Mouse (Mus musculus) kidney, embryonic 14.5 days (tissue): Measurements from ENCODE around the gene Tmprss6. TPM values are rescaled to one million over a fixed set of nuclear protein-coding genes. Genes with fewer than 3 reads are reported as not detected.

Experiments
- ATAC-seq: fragments of 200-750 bp; cut with Nextera tagmentation; 2 replicates; pipeline ENCODE4 v1.8.0; 2017; ENCODE audit warnings: moderate number of reproducible peaks, mild to moderate bottlenecking, moderate TSS enrichment, moderate library complexity; ENCODE audit not compliant: low FRiP score, low TSS enrichment
- H3K27ac ChIP-seq: fragments of 300-500 bp; sonication (generic); 2 replicates; pipeline ENCODE4 v1.5.1; 2014; ENCODE audit warnings: low read depth, mild to moderate bottlenecking, low read length, moderate library complexity, mixed read lengths
- H3K27me3 ChIP-seq: fragments of 300-500 bp; sonication (generic); 2 replicates; pipeline ENCODE4 v1.6.1; 2014; ENCODE audit warnings: mild to moderate bottlenecking, low read length; ENCODE audit not compliant: control insufficient read depth, insufficient read depth
- H3K36me3 ChIP-seq: fragments of 300-500 bp; sonication (generic); 2 replicates; pipeline ENCODE4 v1.6.1; 2014; ENCODE audit warnings: low read length, mixed read lengths; ENCODE audit not compliant: control insufficient read depth, insufficient read depth
- H3K4me1 ChIP-seq: fragments of 300-500 bp; sonication (generic); 2 replicates; pipeline ENCODE4 v1.6.1; 2014; ENCODE audit warnings: low read length, mixed read lengths; ENCODE audit not compliant: control insufficient read depth, insufficient read depth
- H3K4me2 ChIP-seq: fragments of 300-500 bp; sonication (generic); replicated peaks from 2 replicates; pipeline ENCODE4 v1.6.1; 2014; ENCODE audit warnings: low read depth, mild to moderate bottlenecking, low read length
- H3K4me3 ChIP-seq: fragments of 300-500 bp; sonication (generic); 2 replicates; pipeline ENCODE4 v1.5.1; 2014; ENCODE audit warnings: mild to moderate bottlenecking, low read length
- H3K9ac ChIP-seq: fragments of 300-500 bp; sonication (generic); 2 replicates; pipeline ENCODE4 v1.6.1; 2014; ENCODE audit warnings: low read depth, mild to moderate bottlenecking, low read length, moderate library complexity
- H3K9me3 ChIP-seq: fragments of 300-500 bp; sonication (generic); 2 replicates; pipeline ENCODE4 v1.6.1; 2016; ENCODE audit warnings: low read length; ENCODE audit not compliant: control insufficient read depth
- WGBS: fragments of 180-500 bp; shearing (Covaris S2); extraction: QIAGEN DNeasy Blood & Tissue Kit; methylation state at CpG from one replicate; pipeline ENCODE4 v1.1.7; 2014; 5-methylcytosine and 5-hydroxymethylcytosine counted together
- polyA plus RNA-seq: library from polyadenylated mRNA; unstranded; fragments of >200 nt; fragmentation: Nextera tagmentation; extraction: Ambion mirVana; gene quantifications from 2 replicates; pipeline ENCODE4 v1.2.1, GENCODE M21; 2014

Tmprss6 gene
- 0.34 and 0.49 TPM in 2 replicates for polyA plus RNA-seq

DNA sequence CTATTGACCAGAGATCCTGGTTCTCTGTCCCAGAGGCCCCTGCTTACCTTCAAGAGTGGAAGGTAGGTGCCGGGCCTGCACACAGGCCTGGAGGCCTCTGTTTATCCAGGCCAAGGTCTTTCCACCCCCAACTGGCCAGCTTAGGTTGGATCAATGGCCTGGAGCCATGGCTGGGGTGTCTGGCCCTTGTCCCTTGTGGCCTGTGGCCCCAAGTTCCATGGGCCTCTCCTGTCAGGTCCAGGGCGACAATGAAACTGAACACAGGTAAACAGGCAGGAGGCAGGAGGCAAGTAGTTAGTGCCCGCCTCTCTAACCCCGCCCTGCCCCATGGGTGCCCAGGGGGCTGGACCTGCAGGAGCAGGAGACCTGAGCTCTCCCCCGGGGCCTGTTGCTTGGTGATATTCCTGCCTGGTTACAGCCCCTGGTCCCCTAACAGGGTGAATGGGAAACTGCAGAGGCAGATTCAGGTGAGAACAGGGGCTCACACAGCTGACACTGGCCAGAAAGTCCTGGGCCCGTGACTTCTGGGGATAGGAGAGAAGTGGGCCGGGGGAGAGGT, at the start of gene Tmprss6:
Gene Tmprss6, minus strand, starts transcription at position 256 of the 559 bp plus-strand sequence.
- no peak within 1 kb of the TSS for H3K4me3 ChIP-seq
- no peak within 1 kb of the TSS for H3K9ac ChIP-seq
- no peaks in the 10 kb centered on the region for H3K27me3 ChIP-seq
- no peaks in the 10 kb centered on the region for H3K9me3 ChIP-seq
- peaks cover 7% of the 10 kb centered on the region; the same call in 1 of the 2 replicates for H3K4me1 ChIP-seq
- WGBS, result 81% methylated on average over 7 of the region's 7 CpGs
- H3K27ac ChIP-seq, result no peak within 1 kb of the TSS
- no peak for ATAC-seq
- H3K4me2 ChIP-seq, result no peak within 1 kb of the TSS
- H3K36me3 ChIP-seq, result no peaks in the 10 kb centered on the region

DNA sequence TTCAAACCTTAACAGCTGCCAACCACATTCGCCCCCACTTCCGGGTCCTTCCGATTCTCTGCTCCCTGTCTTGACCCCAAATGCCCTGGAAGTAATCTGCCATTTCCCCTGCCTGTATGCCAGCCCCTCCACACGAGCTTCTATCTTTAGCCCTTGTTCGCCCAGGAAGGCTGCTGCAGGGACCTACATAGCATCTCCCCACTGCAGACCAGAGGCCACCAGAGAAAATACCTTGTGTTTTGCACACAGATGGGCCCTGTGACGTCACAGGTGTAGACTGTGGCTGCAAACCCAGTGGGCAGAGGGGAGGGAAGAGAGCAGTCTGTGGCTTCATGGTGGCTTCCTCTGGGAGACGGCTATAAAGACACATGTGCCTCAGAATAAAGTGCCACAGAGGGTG, 49.8 kb upstream of the Tmprss6 start:
- no peak overlapping the region for H3K4me3 ChIP-seq
- no peaks in the 10 kb centered on the region for H3K9me3 ChIP-seq
- H3K9ac ChIP-seq, result no peak overlapping the region
- no peak for ATAC-seq
- no peaks in the 10 kb centered on the region for H3K27me3 ChIP-seq
- no peak overlapping the region for H3K4me2 ChIP-seq
- H3K4me1 ChIP-seq, result peaks cover 10% of the 10 kb centered on the region
- 60% methylated on average over 7 of the region's 7 CpGs for WGBS
- no peaks in the 10 kb centered on the region for H3K36me3 ChIP-seq
- H3K27ac ChIP-seq, result no peak overlapping the region

DNA sequence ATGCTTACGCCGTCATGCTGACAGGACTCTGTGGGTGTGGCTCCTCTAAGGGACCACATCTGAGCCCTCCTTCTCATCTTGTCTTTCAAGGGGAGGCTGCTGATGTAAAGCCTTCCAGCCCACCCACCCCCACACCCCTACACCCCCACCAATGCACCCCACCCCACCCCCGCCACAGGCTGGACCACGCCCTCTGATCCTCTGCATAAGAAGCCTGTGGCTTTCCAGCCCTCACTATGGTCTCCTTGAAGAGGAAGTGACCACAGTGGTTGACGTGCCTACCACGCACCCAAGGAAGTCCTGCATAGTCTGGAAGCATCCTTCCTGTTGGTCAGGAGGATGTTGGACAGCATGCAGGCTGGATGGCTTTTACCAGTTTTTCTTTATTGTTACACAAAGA, 47.3 kb upstream of the Tmprss6 start:
- Histone ChIP-seq H3K36me3 (no peaks in the 10 kb centered on the region), H3K27me3 (no peaks in the 10 kb centered on the region), H3K27ac (no peak overlapping the region), H3K4me1 (peaks cover 18% of the 10 kb centered on the region), H3K9ac (no peak overlapping the region), H3K9me3 (no peaks in the 10 kb centered on the region), H3K4me2 (no peak overlapping the region), H3K4me3 (no peak overlapping the region)
- 78% methylated on average over 6 of the region's 6 CpGs for WGBS
- ATAC-seq, result no peak

DNA sequence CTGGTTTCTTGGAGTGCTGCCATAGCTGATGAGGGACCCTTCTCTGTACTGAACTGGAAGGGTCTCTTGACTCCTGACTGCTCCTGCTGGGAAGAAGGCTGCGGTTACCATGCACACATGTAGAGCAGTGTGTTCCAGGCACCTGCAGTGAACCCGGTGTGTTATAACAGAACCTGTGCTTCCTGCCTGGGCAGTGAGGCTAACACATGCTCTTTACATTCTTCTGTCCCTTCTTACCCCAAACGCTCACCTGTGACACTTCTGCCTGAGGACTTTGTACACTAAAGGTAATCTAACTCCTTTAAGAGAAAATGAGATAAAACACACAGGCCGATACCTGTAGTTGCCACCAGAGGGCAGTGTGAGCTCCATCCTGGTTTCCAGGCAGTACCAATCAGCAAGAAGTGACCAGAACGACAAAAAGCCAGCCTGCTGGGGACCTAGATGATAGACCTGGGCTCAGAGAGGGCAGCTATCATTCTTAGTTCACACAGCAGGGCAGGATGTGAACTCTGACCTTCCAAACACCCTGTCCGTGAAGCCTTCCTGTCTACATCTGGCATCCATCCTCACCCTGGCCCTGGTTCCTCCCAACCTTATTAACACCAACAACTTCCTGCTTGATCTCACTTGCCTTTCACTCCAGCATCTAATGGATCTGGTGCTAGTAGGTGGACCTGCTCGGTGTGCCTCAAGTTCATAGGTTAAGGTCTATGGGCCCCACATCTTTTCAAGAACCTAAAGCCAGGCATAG, 46.1 kb upstream of the Tmprss6 start:
- H3K4me1 ChIP-seq, result peaks cover 22% of the 10 kb centered on the region
- H3K4me3 ChIP-seq, result no peak overlapping the region
- ATAC-seq, result peak; percentile 55; the same call in 1 of the 2 replicates
- no peak overlapping the region for H3K27ac ChIP-seq
- no peak overlapping the region for H3K4me2 ChIP-seq
- 28% methylated on average over 7 of the region's 7 CpGs for WGBS
- no peaks in the 10 kb centered on the region for H3K9me3 ChIP-seq
- no peaks in the 10 kb centered on the region for H3K36me3 ChIP-seq
- H3K27me3 ChIP-seq, result no peaks in the 10 kb centered on the region
- no peak overlapping the region for H3K9ac ChIP-seq

DNA sequence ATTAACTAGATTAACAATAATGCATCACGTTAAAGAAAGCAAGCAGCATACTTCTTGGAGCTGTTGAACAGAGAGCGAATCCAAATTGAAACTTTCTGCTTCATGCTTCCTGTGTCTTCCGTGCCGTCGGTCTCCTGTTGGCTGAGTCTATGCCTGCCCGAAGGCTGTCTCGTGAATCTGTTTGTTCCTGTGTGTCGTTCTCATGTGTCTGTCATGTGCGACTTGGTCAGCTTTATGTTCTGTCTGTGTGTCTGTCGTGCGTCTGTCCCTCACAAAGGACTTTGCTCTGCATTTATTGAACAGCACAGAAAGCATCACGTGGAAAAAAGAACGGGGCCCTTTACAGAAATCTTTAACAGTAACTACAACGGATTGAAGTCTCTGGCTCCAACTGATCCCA, 44.6 kb upstream of the Tmprss6 start:
- Histone ChIP-seq H3K27ac (no peak overlapping the region), H3K4me1 (peaks cover 22% of the 10 kb centered on the region), H3K27me3 (no peaks in the 10 kb centered on the region), H3K4me2 (no peak overlapping the region), H3K9me3 (no peaks in the 10 kb centered on the region), H3K9ac (no peak overlapping the region), H3K4me3 (no peak overlapping the region), H3K36me3 (no peaks in the 10 kb centered on the region)
- ATAC-seq, result no peak
- 78% methylated on average over 14 of the region's 14 CpGs for WGBS

DNA sequence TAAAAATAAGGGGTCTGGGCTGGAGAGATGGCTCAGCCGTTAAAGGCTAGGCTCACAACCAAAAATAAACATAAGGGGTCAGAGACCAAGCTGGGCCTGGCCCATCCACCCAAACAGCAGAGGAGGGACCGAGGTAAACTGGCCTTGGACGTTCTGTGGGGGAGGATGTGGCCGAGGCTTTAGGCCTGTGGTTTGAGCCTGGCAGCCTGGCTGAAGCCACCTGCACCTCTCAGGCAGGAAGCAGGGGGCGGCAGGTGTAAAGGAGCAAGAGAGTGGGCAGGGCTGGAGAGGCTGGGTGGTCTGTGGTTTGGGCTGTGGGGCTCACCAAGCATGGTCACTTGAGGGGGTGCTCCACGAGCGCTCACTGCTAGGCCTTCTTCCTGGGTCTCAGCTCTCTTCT, 43.5 kb upstream of the Tmprss6 start:
- ATAC-seq, result no peak
- Histone ChIP-seq H3K9ac (peak overlapping the region; percentile 7; the same call in 1 of the 2 replicates), H3K4me2 (no peak overlapping the region), H3K27ac (no peak overlapping the region), H3K27me3 (no peaks in the 10 kb centered on the region), H3K4me3 (no peak overlapping the region), H3K4me1 (peaks cover 22% of the 10 kb centered on the region), H3K36me3 (no peaks in the 10 kb centered on the region), H3K9me3 (no peaks in the 10 kb centered on the region)
- 46% methylated on average over 7 of the region's 7 CpGs for WGBS

DNA sequence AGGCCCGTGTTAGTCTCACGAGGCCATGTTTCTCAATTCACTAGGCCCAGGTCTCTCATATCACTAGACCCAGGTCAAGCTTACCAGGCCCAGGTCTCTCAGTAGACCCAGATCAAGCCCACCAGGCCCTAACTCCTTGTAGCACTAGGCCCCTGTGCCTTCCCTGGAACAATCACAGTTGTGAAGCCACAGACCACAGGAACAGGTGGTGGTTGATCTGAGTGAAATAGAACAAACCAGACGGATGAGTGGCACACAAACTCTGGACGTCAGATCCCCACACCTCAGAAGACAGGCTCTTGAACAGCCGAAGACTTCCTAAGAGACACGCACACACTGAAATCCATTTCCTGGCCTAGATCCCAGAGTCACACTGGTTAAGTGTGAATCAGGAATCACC, 42.3 kb upstream of the Tmprss6 start:
- no peak overlapping the region for H3K27ac ChIP-seq
- 93% methylated on average over 6 of the region's 6 CpGs for WGBS

DNA sequence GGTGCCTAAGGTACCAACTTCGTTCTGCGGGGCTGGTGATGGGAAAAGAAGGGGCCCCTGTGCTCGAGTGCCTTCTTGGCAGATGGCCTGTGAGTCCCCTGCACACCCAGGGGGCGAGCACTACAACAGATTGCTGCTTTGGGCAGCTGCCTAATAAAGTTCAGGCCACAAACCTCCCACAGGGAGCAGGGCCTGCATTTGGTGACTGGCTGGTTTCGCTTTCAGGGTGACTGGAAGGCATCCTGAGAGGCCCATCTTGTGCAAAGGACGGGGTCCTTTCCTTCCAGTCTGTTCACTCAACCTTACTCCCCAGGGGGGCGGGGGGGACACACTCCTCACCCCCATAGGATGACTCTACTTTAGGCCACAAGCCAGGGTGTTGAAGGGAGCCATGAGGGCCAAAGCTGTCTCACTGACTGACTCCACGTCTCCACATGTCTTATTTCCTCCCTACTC, 41.7 kb upstream of the Tmprss6 start:
- Histone ChIP-seq H3K9me3 (peaks cover under 1% of the 10 kb centered on the region; the same call in 1 of the 2 replicates), H3K4me2 (no peak overlapping the region), H3K9ac (no peak overlapping the region), H3K27ac (no peak overlapping the region), H3K4me1 (peaks cover 14% of the 10 kb centered on the region; the same call in 1 of the 2 replicates), H3K36me3 (no peaks in the 10 kb centered on the region), H3K27me3 (no peaks in the 10 kb centered on the region), H3K4me3 (no peak overlapping the region)
- 65% methylated on average over 8 of the region's 8 CpGs for WGBS
- no peak; the same call in 1 of the 2 replicates for ATAC-seq

More for the DNA sequence above, 42.3 kb upstream of the Tmprss6 start:
- peaks cover 14% of the 10 kb centered on the region; the same call in 1 of the 2 replicates for H3K4me1 ChIP-seq
- no peaks in the 10 kb centered on the region for H3K36me3 ChIP-seq
- no peaks in the 10 kb centered on the region for H3K9me3 ChIP-seq
- no peak overlapping the region for H3K9ac ChIP-seq
- H3K27me3 ChIP-seq, result no peaks in the 10 kb centered on the region
- H3K4me2 ChIP-seq, result no peak overlapping the region
- no peak overlapping the region for H3K4me3 ChIP-seq
- no peak for ATAC-seq

DNA sequence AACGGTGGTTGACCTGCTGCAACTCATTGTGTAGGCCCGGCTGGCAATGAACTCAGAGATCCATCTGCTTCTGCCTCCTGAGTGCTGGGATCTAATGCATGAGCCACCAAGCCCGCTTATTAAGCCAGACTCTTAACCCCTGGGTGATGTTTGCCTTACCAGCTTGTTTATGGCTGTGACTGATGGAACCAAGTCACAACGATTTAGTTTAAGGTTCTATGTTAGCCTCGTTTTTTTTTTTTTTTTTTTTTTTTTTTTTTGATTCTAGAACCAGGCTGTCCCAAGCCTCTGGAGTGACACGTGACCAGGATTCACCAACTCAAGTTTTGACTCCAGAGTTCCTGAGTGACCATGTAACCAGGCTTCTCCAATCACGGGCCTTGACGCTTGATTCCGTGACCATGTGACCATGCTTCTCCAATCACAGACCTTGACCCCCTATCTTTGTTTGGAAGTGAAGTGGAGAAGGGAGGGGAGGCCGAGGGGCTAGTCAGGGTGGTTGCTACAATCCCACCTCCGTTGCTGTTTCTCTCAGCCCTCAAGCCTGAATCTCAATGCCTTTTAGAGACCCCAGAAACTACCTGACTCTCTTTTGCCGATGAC, 41.0 kb upstream of the Tmprss6 start:
- Histone ChIP-seq H3K4me2 (no peak overlapping the region), H3K9me3 (peaks cover 4% of the 10 kb centered on the region; the same call in 1 of the 2 replicates), H3K36me3 (no peaks in the 10 kb centered on the region), H3K27me3 (no peaks in the 10 kb centered on the region), H3K27ac (no peak overlapping the region), H3K4me1 (peaks cover 14% of the 10 kb centered on the region; the same call in 1 of the 2 replicates), H3K4me3 (no peak overlapping the region), H3K9ac (no peak overlapping the region; the same call in 1 of the 2 replicates)
- ATAC-seq, result no peak
- 49% methylated on average over 12 of the region's 12 CpGs for WGBS
